Mouse (Mus musculus) liver, embryonic 16.5 days (tissue): Measurements from ENCODE around the gene Slc38a2. TPM values are rescaled to one million over a fixed set of nuclear protein-coding genes. Genes with fewer than 3 reads are reported as not detected.
A peak's percentile ranks its signal among the peaks of the same experiment; 100 is the strongest.

Experiments used
- ATAC-seq: fragments of 200-750 bp; cut with Nextera tagmentation; 2 replicates; pipeline ENCODE4 v1.8.0; 2017; ENCODE audit warnings: low read depth, mild to moderate bottlenecking, moderate number of reproducible peaks, moderate library complexity
- H3K27ac ChIP-seq: fragments of 300-500 bp; sonication (generic); 2 replicates; pipeline ENCODE4 v1.5.1; 2014; ENCODE audit warnings: mild to moderate bottlenecking, low read length
- H3K27me3 ChIP-seq: fragments of 300-500 bp; sonication (generic); 2 replicates; pipeline ENCODE4 v1.6.1; 2014; ENCODE audit warnings: low read depth, low read length, mixed read lengths; ENCODE audit not compliant: control insufficient read depth, insufficient read depth
- H3K36me3 ChIP-seq: fragments of 300-500 bp; sonication (generic); 2 replicates; pipeline ENCODE4 v1.6.1; 2014; ENCODE audit warnings: mild to moderate bottlenecking; ENCODE audit not compliant: control insufficient read depth, insufficient read depth
- H3K4me1 ChIP-seq: fragments of 300-500 bp; sonication (generic); 2 replicates; pipeline ENCODE4 v1.6.1; 2014; ENCODE audit warnings: low read depth, low read length, mixed read lengths; ENCODE audit not compliant: control insufficient read depth
- H3K4me2 ChIP-seq: fragments of 300-500 bp; sonication (generic); 2 replicates; pipeline ENCODE4 v1.6.1; 2014; ENCODE audit warnings: low read depth, low read length, mixed read lengths
- H3K4me3 ChIP-seq: fragments of 300-500 bp; sonication (generic); 2 replicates; pipeline ENCODE4 v1.5.1; 2014; ENCODE audit warnings: low read depth, mild to moderate bottlenecking, low read length
- H3K9ac ChIP-seq: fragments of 300-500 bp; sonication (generic); 2 replicates; pipeline ENCODE4 v1.6.1; 2014; ENCODE audit warnings: low read depth, low read length
- H3K9me3 ChIP-seq: fragments of 300-500 bp; sonication (generic); replicated peaks from 2 replicates; pipeline ENCODE4 v1.6.1; 2016; ENCODE audit warnings: low read length; ENCODE audit not compliant: control insufficient read depth
- WGBS: fragments of 180-500 bp; shearing (Covaris S2); extraction: QIAGEN DNeasy Blood & Tissue Kit; methylation state at CpG from one replicate; pipeline ENCODE4 v1.1.7; 2014; ENCODE audit not compliant: insufficient replicate concordance; 5-methylcytosine and 5-hydroxymethylcytosine counted together
- polyA plus RNA-seq: library from polyadenylated mRNA; unstranded; fragments of >200 nt; fragmentation: Nextera tagmentation; extraction: Ambion mirVana; gene quantifications from 2 replicates; pipeline ENCODE4 v1.2.1, GENCODE M21; 2015

The Slc38a2 gene
- polyA plus RNA-seq, 1 experiment from 2014 or later, result 38.8 TPM

DNA sequence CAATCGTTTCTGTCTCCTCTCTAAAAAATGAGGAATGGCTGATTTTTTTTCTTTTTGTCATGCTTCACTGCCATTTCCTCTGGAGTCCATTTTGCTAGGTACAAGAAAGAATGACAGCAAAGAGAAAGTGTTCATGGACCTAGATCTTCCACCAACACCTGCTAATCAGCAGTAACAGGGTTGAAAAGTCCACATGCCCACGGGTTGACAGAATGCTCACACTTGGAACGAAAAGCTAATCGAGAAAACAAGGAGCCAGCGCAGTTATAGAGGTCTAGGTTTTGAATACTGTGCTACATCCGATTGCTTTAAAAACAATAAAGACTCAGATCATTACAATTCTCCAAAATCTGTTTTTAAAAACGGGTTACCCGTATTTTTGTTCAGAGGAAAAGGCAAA lies 8.9 kb upstream of the Slc38a2 start:
- Histone ChIP-seq H3K9me3 (no peaks in the 10 kb centered on the region), H3K27me3 (no peaks in the 10 kb centered on the region), H3K4me2 (no peak overlapping the region), H3K4me1 (peaks cover 15% of the 10 kb centered on the region), H3K27ac (no peak overlapping the region; the same call in 1 of the 2 replicates), H3K36me3 (no peaks in the 10 kb centered on the region), H3K9ac (no peak overlapping the region), H3K4me3 (no peak overlapping the region)
- no peak for ATAC-seq
- WGBS, result 69% methylated on average over 8 of the region's 8 CpGs

GRCm38 (mm10) chr15:96707936-96708335 lies 8.4 kb upstream of the Slc38a2 start:
- ATAC-seq, result no peak
- Histone ChIP-seq H3K4me3 (no peak overlapping the region), H3K4me1 (peaks cover 15% of the 10 kb centered on the region), H3K4me2 (no peak overlapping the region), H3K9ac (no peak overlapping the region), H3K36me3 (no peaks in the 10 kb centered on the region), H3K27me3 (no peaks in the 10 kb centered on the region), H3K9me3 (no peaks in the 10 kb centered on the region), H3K27ac (no peak overlapping the region)
- WGBS, result 59% methylated on average over 2 of the region's 2 CpGs

DNA sequence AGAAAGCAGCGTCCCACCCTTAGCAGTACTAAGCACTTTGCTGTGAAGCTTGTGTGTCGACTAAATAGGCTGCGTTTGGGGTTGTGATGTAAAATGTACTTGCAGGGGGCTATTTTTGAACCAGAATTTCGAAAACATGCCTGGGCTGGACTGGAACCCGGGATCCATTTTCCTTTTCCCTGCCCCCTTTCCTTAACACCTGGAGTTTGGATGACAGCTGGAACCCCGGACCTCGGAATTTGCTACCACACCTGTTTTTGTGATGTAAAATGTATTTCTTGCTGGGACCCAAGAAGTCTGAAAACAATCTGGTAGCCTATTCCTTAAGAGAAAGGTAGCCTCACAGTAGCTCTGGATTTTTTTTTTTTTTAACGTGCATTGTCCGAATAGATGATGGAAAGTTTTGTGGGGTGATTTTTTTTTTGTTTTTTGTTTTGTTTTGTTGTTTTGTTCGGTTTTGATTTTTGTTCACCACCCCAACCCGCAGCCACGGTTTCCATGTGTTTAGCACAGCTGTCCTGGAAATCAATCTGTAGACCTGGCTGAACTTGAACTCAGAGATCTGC lies 3.0 kb upstream of the Slc38a2 start:
- no peak overlapping the region for H3K4me3 ChIP-seq
- H3K4me1 ChIP-seq, result peaks cover 13% of the 10 kb centered on the region
- H3K4me2 ChIP-seq, result no peak overlapping the region
- H3K27me3 ChIP-seq, result no peaks in the 10 kb centered on the region
- 74% methylated on average over 12 of the region's 12 CpGs for WGBS
- H3K9me3 ChIP-seq, result no peaks in the 10 kb centered on the region
- no peak for ATAC-seq
- peaks cover 3% of the 10 kb centered on the region; the same call in 1 of the 2 replicates for H3K36me3 ChIP-seq
- H3K9ac ChIP-seq, result no peak overlapping the region
- no peak overlapping the region for H3K27ac ChIP-seq

DNA sequence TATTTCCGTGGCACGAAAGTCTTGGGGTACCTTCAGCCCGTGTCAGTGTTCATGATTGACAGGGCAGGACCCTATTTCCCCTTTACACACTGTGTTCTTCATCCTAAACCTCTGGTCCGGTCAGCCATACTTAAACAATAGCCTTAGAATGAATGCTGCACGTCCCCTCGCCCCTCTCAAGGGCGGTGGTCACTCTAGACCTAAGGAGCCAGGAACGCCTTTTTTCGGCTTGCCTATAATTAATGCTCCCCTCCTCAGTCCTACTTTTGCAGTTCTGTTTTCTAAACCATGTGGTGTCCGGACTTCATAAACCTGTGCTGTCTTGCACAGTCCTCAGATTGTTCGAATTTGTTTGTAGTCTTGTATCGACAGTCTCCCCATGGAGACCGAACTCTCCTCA lies 1.2 kb upstream of the Slc38a2 start:
- H3K4me3 ChIP-seq, result no peak overlapping the region; the same call in 1 of the 2 replicates
- no peaks in the 10 kb centered on the region for H3K9me3 ChIP-seq
- H3K4me2 ChIP-seq, result peak overlapping the region; percentile 66
- no peak for ATAC-seq
- no peak overlapping the region for H3K27ac ChIP-seq
- H3K4me1 ChIP-seq, result peaks cover 30% of the 10 kb centered on the region
- WGBS, result 32% methylated on average over 13 of the region's 13 CpGs
- H3K9ac ChIP-seq, result no peak overlapping the region
- no peaks in the 10 kb centered on the region for H3K27me3 ChIP-seq
- H3K36me3 ChIP-seq, result peaks cover 20% of the 10 kb centered on the region

- H3K9me3 ChIP-seq, result no peaks in the 10 kb centered on the region
- H3K36me3 ChIP-seq, result peaks cover 40% of the 10 kb centered on the region
- peak; percentile 82 for ATAC-seq
- peak overlapping the region; percentile 66 for H3K4me2 ChIP-seq
- no peaks in the 10 kb centered on the region for H3K27me3 ChIP-seq
- 0% methylated on average over 95 of the region's 101 CpGs for WGBS
- peaks cover 32% of the 10 kb centered on the region for H3K4me1 ChIP-seq
- H3K27ac ChIP-seq, result peak overlapping the region; percentile 97
- H3K9ac ChIP-seq, result peak overlapping the region; percentile 96
- peak overlapping the region; percentile 76 for H3K4me3 ChIP-seq
Measured at GRCm38 (mm10) chr15:96698658-96699448, 677 bp downstream of the Slc38a2 start.

DNA sequence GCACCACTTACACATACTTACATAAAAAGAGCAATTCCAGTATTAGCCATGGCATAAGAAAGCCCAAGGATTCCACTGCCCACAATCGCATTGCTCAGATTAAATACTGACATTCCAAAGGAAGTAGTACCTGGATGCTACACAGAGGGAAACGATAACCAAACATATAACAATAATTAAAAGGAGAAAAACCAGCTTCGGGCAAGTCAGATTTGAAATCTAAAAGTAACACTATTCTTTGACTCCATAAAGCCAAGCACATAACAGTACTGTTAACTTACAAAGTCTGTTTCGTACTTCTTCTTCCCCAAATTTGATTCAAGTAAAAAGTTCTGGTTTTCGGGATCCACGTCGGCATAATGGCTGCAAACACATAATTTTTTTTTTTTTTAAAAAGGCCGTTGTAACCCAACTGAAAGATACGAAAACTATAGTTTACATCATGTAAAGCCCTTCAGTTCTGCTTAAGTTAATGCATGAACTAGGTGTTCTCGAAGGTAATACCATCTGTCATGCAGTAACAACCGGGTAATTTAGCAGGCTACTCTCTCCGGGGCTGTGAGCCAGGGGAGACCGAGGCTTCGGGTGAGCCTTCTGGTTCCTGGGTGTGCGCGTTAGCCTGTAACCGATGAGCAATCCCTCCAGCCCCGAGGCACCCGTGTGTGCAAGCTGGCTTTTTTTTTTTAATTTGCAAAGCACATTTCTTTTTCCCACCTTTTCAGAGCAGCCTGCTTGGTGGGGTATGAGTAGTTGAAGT lies 1.5 kb downstream of the Slc38a2 start:
- peak overlapping the region; percentile 76 for H3K4me3 ChIP-seq
- WGBS, result 12% methylated on average over 19 of the region's 19 CpGs
- H3K9ac ChIP-seq, result peak overlapping the region; percentile 96
- peak overlapping the region; percentile 97 for H3K27ac ChIP-seq
- ATAC-seq, result peak; percentile 17; the same call in 1 of the 2 replicates
- H3K4me2 ChIP-seq, result peak overlapping the region; percentile 66
- H3K4me1 ChIP-seq, result peaks cover 32% of the 10 kb centered on the region
- no peaks in the 10 kb centered on the region for H3K9me3 ChIP-seq
- no peaks in the 10 kb centered on the region for H3K27me3 ChIP-seq
- H3K36me3 ChIP-seq, result peaks cover 47% of the 10 kb centered on the region

DNA sequence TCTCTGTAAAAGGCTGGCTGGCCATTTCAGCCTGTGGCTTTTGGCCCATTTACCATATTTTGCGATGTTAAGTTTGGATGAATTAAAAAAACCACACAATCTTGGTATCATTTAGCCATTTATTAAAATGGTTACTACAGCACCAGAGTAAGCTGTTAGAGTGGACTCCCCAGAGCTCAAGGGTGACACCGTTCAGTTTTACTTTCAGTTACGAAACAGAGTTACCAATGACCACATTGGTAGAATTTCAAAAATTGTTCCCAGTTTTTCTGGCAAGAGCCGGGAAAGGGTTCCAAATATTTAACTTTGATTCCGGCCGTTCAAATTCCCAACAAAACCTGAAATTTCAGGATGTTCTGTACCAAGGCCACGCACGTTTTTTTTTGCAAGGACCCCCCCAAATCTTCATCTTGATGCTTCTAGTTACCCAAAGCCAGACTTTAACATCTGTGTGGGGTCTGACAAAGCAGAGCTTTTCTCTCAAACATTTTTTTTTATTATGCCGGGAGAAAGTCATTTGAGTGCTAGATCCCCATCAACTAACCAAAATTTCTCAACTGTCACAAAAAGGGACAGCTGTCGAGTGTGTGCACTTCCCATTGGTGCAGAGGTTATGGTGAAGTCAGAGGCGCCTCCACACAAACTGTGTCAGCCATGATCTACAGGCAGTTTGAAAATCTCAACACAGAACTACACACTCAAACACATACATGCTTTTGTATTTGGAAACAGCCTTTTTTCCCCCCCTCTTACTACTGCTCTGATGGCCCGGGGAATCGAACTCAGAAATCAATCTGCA lies 2.8 kb downstream of the Slc38a2 start:
- peaks cover 32% of the 10 kb centered on the region for H3K4me1 ChIP-seq
- H3K4me3 ChIP-seq, result peak overlapping the region; percentile 76
- H3K27me3 ChIP-seq, result no peaks in the 10 kb centered on the region
- WGBS, result 62% methylated on average over 13 of the region's 13 CpGs
- H3K36me3 ChIP-seq, result peaks cover 61% of the 10 kb centered on the region
- no peak for ATAC-seq
- H3K9ac ChIP-seq, result peak overlapping the region; percentile 96
- H3K9me3 ChIP-seq, result no peaks in the 10 kb centered on the region
- peak overlapping the region; percentile 43 for H3K27ac ChIP-seq
- peak overlapping the region; percentile 66 for H3K4me2 ChIP-seq
